Mouse (Mus musculus): ENCODE data around the gene Pard3.

DNA sequence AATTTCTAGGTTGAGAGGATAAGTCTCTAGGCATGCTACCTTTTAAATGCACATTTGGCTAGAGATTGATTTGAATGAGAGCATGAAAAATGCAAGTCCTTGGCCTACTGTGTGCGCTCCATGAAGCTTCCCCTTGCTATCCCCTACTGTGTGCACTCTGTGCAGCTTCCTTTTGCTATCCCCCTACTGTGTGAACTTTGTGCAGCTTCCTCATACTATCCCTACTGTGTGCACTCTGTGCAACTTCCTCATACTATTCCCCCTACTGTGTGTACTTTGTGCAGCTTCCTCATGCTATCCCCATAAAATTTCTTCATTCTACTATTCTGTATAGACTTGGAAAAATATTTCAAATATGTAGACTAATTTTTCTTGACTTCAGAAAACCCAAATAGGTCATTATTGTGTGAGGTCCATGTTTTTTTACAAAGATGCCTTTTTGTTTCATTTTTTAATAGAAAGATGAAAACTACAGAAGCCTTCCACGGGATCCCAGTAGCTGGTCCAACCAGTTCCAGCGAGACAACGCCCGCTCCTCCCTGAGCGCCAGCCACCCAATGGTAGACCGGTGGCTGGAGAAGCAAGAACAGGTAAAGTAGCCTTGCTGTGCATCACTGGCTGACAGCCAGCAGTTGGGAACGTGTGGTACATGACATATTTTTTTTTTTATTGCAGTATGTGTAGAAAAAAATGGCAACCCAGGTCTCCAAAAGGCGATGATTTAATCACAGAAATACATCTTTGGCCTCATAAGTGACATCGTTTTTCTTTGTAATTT, 260.1 kb downstream of the Pard3 start:
- TF ChIP-seq CTCF (conservative IDR thresholded peaks at IDR 0.05; ENCODE audit: insufficient read depth, insufficient read length, low read depth, low read length) = no peak
- TF ChIP-seq POLR2A (IDR thresholded peaks at IDR 0.05; ENCODE audit: low read depth, low read length) = no peak
